Mouse (Mus musculus) frontal cortex, postnatal 10 days (tissue): Measurements from ENCODE around the gene Traf3ip3.
A peak's percentile ranks its signal among the peaks of the same experiment; 100 is the strongest.

Source experiments
- DNase-seq, 2 experiments: peaks; one replicate each; pipeline ENCODE4 v3.0.0; 2022; ENCODE audit warnings: low spot score in 2 of 2, mixed read lengths in 1 of 2

The Traf3ip3 gene

GRCm38 (mm10) chr1:193160317-193161032, 41.0 kb downstream of the Traf3ip3 start:
- DNase-seq, result no peak

DNA sequence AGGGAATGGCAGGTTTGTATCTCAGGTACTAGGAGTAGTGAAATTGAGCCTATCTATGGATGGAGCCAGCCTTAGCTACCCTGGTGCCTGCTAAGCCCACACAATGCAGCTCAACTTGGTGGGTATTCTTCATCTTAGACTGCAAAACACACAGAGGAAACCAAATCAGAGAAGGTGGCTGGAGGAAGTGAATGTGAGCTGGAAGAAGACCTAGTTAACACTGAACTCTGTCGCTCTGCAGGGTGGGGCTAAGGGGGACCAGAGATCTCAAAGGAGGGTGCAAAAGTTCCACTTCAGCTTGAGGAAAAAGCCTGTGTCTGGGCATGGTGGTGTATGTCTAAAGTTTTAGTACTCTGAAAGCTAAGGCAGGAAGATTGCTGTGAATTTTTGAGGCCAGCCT, 41.9 kb downstream of the Traf3ip3 start:
- no peak for DNase-seq

- DNase-seq, result no peak
Observed at GRCm38 (mm10) chr1:193159163-193159562, 42.3 kb downstream of the Traf3ip3 start.

- DNase-seq, result no peak
Observed at GRCm38 (mm10) chr1:193157111-193157492, 44.4 kb downstream of the Traf3ip3 start.

GRCm38 (mm10) chr1:193156316-193157110, 45.0 kb downstream of the Traf3ip3 start:
- DNase-seq, result no peak

- no peak for DNase-seq
Observed at GRCm38 (mm10) chr1:193153561-193153960, 47.9 kb downstream of the Traf3ip3 start.

DNA sequence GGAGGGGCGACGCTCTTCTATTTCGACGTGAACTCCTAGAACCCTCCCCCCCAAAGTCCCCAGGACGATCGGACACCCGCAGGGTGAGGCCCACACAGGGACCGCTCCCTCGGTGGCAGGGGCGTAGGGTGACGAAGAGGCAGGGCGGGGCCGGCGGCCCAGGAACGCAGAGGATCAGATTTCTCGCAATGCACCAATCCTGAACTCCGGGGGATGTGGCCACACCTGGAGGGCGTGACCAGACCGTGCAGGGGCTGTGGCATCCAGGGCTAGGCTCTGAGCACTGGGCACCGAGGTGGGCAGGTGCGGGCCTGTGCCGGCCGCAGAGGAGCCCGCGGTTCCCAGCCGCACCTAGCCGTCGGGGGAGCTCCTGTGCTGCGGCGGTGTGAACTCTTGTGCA, 48.6 kb downstream of the Traf3ip3 start, which contains the start of gene Irf6:
TSS of gene Irf6 (plus strand) at position 240 of the 400 bp plus-strand sequence.
- no peak for DNase-seq

DNA sequence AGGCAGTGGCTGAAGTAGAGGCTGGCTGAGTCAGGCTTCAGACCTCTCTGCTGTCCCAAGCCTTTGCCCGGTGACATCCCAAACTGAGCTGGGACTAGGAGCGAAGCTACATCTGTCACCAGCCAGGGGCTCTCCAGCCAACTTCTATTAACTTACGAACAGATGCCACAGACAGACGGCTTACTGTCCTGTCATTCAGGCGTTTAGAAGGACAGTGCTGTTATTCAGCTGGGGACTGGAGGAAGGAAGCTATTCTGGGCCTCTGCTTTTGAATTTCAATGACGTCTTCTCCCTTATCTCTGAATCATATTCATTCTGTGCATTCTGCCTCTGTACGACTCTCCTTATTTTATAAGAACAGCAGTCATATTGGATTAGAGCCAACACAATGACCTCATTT, 50.4 kb downstream of the Traf3ip3 start:
- DNase-seq, result no peak

- no peak for DNase-seq
Observed at GRCm38 (mm10) chr1:193149231-193149630, 52.3 kb downstream of the Traf3ip3 start.

GRCm38 (mm10) chr1:193146416-193146815, 55.1 kb downstream of the Traf3ip3 start:
- no peak for DNase-seq

DNA sequence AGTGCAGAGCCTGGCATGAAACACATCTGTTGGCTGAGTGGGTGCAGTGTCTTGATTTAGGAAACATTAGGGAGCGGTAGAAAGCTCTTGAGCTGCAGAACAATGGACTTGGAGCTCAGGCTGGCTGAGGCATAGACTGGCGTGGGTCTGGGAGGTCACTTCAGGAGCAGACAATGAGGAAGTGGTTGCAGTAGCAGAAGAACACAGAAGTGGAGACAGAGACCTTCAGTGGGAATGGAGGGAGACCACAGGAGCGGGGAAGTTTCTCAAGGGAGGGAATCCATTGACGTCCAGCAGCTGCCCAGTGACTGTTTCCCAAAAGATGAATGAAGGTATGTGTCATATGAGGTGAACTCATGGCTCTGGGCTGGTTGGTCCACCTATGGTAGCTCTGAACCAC, 56.4 kb downstream of the Traf3ip3 start:
- no peak for DNase-seq

GRCm38 (mm10) chr1:193144516-193144915, 57.0 kb downstream of the Traf3ip3 start:
- no peak for DNase-seq

DNA sequence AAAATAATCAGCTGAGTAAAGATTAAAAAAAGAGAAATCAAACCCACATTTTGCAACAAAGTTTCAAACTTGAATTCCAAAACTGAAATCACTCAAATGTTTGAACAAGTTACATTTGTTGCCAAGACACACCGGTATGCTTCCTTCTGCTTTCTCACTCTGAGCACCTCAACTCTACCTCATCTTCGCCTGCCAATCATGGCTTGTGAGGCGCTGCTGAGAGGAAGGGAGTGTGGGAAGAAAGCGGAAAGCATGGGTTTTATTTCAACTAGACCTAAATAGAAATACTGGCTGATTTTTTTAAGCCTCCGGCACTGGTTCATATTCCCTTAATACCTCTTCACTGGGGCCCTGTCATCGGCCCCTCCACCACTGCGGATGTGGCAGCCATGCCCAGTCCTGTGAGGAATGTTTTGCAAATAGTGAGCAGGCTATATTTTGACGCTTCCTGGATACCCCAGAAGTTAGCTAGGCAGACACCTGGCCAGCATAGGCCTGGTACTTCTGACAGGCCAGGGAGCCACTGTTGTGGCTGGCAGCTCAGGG, 58.9 kb downstream of the Traf3ip3 start:
- DNase-seq, result no peak

- DNase-seq, result no peak
Observed at GRCm38 (mm10) chr1:193141118-193141517, 60.4 kb downstream of the Traf3ip3 start.

DNA sequence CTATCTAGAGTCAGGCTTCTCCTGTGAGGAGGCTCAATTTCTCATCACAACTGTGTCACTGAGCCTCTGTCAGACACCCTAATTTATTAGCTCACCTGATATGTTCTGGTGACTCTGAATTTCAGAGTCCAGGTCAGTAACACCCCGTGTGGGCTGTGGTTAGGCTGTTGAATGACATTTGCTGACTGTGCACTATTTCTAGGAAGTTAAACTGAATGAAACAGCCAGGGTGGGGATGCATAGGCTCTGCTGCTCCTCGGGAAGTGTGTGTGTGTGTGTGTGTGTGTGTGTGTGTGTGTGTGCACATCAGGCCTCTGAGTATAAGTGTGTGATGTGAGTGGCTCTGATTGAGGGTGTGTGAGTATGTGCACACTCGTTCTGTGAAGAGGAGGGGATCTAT, 62.8 kb downstream of the Traf3ip3 start:
- no peak for DNase-seq

DNA sequence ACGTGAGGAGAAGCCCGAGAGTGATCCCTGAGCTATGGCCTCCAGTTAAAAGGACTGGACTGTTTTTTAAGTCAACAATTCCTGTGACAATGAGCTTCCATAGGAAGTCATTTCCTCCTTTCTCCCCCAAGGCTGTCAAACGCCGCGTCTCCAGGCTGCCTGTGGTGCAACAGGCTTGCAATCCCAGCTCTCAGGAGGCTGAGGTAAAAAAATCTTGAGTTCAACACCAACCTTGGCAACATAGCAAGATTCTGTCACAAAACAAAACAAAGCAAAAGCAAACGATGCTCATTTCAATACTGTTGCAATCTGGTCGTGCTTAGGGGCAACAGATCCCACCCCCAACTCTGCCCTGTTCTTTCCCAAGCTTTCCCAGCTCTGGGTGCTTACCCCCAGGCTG, 63.4 kb downstream of the Traf3ip3 start:
- no peak for DNase-seq

GRCm38 (mm10) chr1:193133726-193134125, 67.8 kb downstream of the Traf3ip3 start:
- no peak for DNase-seq

- DNase-seq, result no peak
Observed at GRCm38 (mm10) chr1:193132385-193132784, 69.1 kb downstream of the Traf3ip3 start.

DNA sequence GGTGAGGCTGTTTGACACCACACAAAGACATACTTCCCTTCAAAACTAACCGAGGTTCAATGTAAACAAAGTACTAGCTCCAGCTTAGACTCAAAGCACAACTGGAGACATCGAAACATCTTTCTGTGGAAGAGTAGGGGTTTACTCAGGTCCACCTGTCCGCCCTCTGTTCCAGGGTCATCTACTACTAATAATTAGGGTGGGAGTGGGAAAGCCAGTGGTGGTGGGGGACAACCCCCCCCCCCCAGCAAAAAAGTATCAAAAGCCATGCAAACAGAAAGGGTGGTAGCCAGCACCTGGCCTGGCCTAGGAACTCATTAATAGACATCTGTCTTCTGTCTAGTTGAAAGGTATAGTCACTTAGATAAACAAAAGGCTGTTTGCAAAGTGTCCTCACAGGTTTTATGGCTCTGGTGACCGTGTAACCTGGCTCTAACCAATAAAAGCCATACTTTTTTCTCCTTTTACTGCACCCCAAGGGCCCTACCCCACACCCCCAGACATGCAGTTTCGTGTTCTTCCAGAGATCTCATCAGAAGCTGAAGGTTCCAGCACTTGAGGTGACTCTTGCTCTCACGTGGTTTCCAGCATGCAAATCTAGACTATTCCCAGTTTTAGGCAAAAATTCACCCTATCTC, 70.1 kb downstream of the Traf3ip3 start:
- no peak for DNase-seq

DNA sequence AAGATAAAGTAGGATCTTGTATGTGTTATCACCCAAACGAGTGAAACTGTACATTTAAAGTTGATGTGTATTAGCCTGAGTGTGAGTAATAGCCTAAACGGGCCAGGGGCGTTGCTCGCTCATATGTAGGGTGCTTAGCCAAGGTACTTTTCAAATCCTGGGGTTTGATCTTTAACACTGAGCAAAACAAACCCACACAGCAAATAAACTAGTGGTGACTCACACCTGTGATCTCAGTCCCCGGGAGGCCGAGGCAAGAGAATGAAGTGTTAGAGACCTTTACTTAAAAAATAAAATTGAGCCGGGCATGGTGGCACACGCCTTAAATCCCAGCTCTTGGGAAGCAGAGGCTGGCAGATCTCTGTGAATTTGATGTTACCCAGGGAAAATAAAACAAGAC, 70.7 kb downstream of the Traf3ip3 start:
- DNase-seq, result no peak

DNA sequence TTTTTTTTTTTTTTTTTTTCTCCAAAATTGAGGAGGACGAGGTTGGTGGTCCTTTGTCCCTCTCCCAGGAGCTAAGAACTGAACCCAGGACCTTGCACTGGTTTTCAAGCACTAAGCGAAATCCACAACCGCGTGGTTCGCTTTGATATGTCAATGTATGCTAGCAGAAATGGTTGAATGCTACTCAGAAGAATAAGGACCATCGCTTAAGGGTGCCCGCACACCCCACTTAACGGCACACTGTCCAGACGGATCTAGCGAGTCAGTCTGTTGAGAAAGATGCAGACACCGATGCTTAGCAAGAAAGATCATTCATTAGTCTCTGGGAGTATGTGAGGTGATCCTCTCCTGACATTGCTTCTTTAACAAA, 71.1 kb downstream of the Traf3ip3 start:
- DNase-seq, result no peak

- peak; percentile 93 to 95 for DNase-seq
Observed at GRCm38 (mm10) chr1:193129786-193130455, 71.6 kb downstream of the Traf3ip3 start, which contains the start of gene Diexf. Gene Diexf, minus strand, starts transcription at chr1:193130272.
